Mouse (Mus musculus): ENCODE measurements around the gene Scgb2b27.
"Not testable (repeated sequence)": the region's sequence is repeated elsewhere in the genome, so short reads cannot be mapped to it uniquely, and the experiment has no call there.

The Scgb2b27 gene

GRCm38 (mm10) chr7:34013842-34014241 lies at the start of gene Scgb2b27:
Gene Scgb2b27 (minus strand): TSS chr7:34013942.
- no peak for DNase-seq (ENCODE audit: low spot score in 2 of 2)

- not testable (repeated sequence) for DNase-seq (ENCODE audit: low spot score in 2 of 2)
Observed at GRCm38 (mm10) chr7:34036076-34036815, 22.5 kb upstream of the Scgb2b27 start.

- DNase-seq (ENCODE audit: low spot score in 2 of 2) = not testable (repeated sequence)
Observed at GRCm38 (mm10) chr7:34034579-34034978, 20.8 kb upstream of the Scgb2b27 start.

- no peak for DNase-seq (ENCODE audit: low spot score in 2 of 2)
Observed at GRCm38 (mm10) chr7:34030026-34030425, 16.3 kb upstream of the Scgb2b27 start.

- DNase-seq (ENCODE audit: low spot score in 2 of 2) = not testable (repeated sequence)
Observed at GRCm38 (mm10) chr7:34027202-34027601, 13.5 kb upstream of the Scgb2b27 start.

- DNase-seq (ENCODE audit: low spot score in 2 of 2) = no peak
Observed at GRCm38 (mm10) chr7:34025641-34026040, 11.9 kb upstream of the Scgb2b27 start.

- not testable (repeated sequence) for DNase-seq (ENCODE audit: low spot score in 2 of 2)
Observed at GRCm38 (mm10) chr7:34021183-34021582, 7.4 kb upstream of the Scgb2b27 start, which contains the start of gene Scgb1b27. Gene Scgb1b27 (plus strand): TSS chr7:34021483.

- not testable (repeated sequence) for DNase-seq (ENCODE audit: low spot score in 2 of 2)
Observed at GRCm38 (mm10) chr7:33982281-33982680, 31.5 kb downstream of the Scgb2b27 start.
